Mouse (Mus musculus): ENCODE results near the gene Reg3g. TPM values are rescaled to one million over a fixed set of nuclear protein-coding genes. Genes with fewer than 3 reads are reported as not detected.
"Not testable (repeated sequence)": the region's sequence is repeated elsewhere in the genome, so short reads cannot be mapped to it uniquely, and the experiment has no call there.

Gene Reg3g
- not detected for total RNA-seq (2021)
- long read RNA-seq, experiment 1 = 0 reads
- long read RNA-seq, experiment 2 = 0 reads

GRCm38 (mm10) chr6:78468772-78469171 lies at the start of gene Reg3g:
Gene Reg3g (minus strand): TSS chr6:78468872.
- no peak for DNase-seq (ENCODE audit: low spot score)

GRCm38 (mm10) chr6:78515777-78516446 lies 47.2 kb upstream of the Reg3g start:
- DNase-seq (ENCODE audit: low spot score) = no peak

- no peak for DNase-seq (ENCODE audit: low spot score)
These were observed 44.2 kb upstream of the Reg3g start for GRCm38 (mm10) chr6:78512833-78513232.

GRCm38 (mm10) chr6:78510173-78510900 lies 41.7 kb upstream of the Reg3g start:
- DNase-seq (ENCODE audit: low spot score) = no peak

GRCm38 (mm10) chr6:78505745-78506144 lies 37.1 kb upstream of the Reg3g start:
- no peak for DNase-seq (ENCODE audit: low spot score)

- no peak for DNase-seq (ENCODE audit: low spot score)
These were observed 26.0 kb upstream of the Reg3g start for GRCm38 (mm10) chr6:78494633-78495032.

- no peak for DNase-seq (ENCODE audit: low spot score)
These were observed 615 bp upstream of the Reg3g start for GRCm38 (mm10) chr6:78469287-78469686.

- no peak for DNase-seq (ENCODE audit: low spot score)
These were observed 5.4 kb downstream of the Reg3g start for GRCm38 (mm10) chr6:78463266-78463665.

- no peak for DNase-seq (ENCODE audit: low spot score)
These were observed 6.3 kb downstream of the Reg3g start for GRCm38 (mm10) chr6:78462360-78462759.

GRCm38 (mm10) chr6:78460191-78460825 lies 8.4 kb downstream of the Reg3g start:
- no peak for DNase-seq (ENCODE audit: low spot score)

GRCm38 (mm10) chr6:78452804-78453203 lies 15.9 kb downstream of the Reg3g start:
- no peak for DNase-seq (ENCODE audit: low spot score)

- DNase-seq (ENCODE audit: low spot score) = no peak
These were observed 20.3 kb downstream of the Reg3g start for GRCm38 (mm10) chr6:78448409-78448808.

GRCm38 (mm10) chr6:78447202-78447601 lies 21.5 kb downstream of the Reg3g start:
- DNase-seq (ENCODE audit: low spot score) = no peak

- no peak for DNase-seq (ENCODE audit: low spot score)
These were observed 43.2 kb downstream of the Reg3g start for GRCm38 (mm10) chr6:78425497-78425896.

- DNase-seq (ENCODE audit: low spot score) = not testable (repeated sequence)
These were observed 46.3 kb downstream of the Reg3g start, which contains the start of gene Reg1 for GRCm38 (mm10) chr6:78422411-78422810. Gene Reg1 (plus strand): TSS chr6:78422711.

Other genes starting within 250 kb of the Reg3g start
- not detected for gene Reg3b, start 98.2 kb downstream of the Reg3g start, total RNA-seq (2021)
- not detected for gene Reg3d, start 90.0 kb downstream of the Reg3g start, total RNA-seq (2021)
- gene Reg3a, start 88.2 kb downstream of the Reg3g start, total RNA-seq (2021) = not detected
- not detected for gene Reg2, start 73.2 kb downstream of the Reg3g start, total RNA-seq (2021)
- not detected for gene Reg1, start 46.2 kb downstream of the Reg3g start, total RNA-seq (2021)